Mouse (Mus musculus): ENCODE data around the gene Aoc2. TPM values are rescaled to one million over a fixed set of nuclear protein-coding genes. Genes with fewer than 3 reads are reported as not detected.
"Not testable (repeated sequence)": the region's sequence is repeated elsewhere in the genome, so short reads cannot be mapped to it uniquely, and the experiment has no call there.

Gene Aoc2
- total RNA-seq, 4 experiments from 2014 or later: 4.9 to 10.0 (median 6.8) TPM

DNA sequence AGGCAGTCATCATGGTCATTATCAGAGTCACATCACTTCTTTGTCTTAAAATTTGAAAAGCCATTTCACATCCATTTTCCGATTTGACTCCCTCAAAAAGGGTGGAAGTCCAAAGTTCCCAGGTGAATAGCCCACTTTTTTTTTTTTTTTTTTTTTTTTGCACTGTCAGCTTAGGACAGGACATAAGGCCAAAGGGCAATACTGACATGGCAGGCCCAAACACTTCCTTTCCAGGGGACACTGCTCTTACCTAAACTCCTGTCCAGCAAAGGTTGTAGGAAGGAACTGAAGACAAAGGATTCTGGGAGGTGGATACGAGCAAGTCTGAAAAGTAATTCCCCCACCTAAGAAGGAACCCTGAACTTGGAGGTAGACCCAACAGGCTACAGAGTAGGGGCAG is 31.1 kb downstream of the Aoc2 start:
- DNase-seq: no peak

DNA sequence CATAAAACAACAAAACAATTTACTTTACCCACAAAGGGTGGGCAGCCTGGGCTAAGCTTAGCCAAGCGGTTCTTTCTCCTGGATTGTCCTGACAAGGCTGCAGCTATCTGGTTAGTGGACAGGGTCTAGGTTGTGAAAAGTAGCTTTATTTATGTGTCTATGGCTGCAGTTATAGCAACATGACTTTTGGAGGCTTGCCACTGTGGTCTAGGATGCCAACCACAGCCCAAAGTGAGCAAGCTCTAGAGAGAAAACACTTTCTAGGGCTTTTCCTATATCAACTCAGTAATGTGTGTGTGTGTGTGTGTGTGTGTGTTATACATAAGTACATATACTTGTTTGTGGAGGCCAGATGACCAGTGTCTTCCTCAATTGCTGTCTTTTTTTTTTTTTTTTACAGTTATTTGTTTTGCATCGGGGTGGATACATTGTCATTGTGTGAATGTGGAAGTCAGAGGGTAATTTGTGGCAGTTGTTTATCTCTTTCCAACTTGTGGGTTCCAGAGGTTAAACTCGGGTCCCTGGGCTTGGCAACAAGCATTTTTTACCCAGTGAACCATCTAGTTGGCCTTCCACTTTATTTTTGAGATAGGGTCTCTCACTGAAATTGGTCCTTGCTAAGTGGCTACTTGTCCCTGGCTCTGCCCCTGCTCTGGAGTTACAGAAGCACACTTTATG is 32.8 kb downstream of the Aoc2 start:
- DNase-seq: no peak

GRCm38 (mm10) chr11:101359776-101360175 is 34.9 kb downstream of the Aoc2 start:
- peak; percentile 46 for DNase-seq

GRCm38 (mm10) chr11:101360651-101361113 is 35.8 kb downstream of the Aoc2 start:
- no peak for DNase-seq

GRCm38 (mm10) chr11:101364531-101364931 is 39.7 kb downstream of the Aoc2 start:
- DNase-seq: no peak

DNA sequence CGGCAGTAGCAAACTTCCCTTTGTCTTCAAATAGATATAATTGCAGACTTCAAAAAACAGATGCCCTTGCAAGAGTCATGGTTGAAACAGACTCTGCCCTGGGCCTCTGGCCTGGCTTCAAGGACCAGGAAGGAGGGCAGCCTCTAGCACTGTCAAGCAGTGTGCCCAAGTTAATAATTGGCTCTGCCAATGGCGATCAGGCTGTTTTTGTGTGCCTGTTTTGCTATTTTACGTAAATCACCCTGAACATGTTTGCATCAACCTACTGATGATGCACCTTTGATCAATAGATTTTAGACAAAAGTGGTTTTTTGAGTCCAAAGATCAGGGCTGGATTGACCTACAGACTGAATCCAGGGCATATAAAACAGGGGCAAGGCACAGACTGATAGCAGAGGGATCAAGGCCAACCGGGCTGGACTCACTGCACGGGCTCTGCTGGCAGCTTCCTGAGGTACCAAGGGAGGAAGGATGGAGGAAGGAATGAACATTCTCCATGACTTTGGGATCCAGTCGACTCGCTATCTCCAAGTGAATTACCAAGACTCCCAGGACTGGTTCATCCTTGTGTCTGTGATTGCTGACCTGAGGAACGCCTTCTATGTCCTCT is 42.6 kb downstream of the Aoc2 start, which contains the start of gene G6pc:
G6pc (plus strand) TSS at position 236 of the 610 bp plus-strand sequence.
- DNase-seq: peak; percentile 42

- no peak for DNase-seq
Observed at GRCm38 (mm10) chr11:101370141-101370540, 45.3 kb downstream of the Aoc2 start.

DNA sequence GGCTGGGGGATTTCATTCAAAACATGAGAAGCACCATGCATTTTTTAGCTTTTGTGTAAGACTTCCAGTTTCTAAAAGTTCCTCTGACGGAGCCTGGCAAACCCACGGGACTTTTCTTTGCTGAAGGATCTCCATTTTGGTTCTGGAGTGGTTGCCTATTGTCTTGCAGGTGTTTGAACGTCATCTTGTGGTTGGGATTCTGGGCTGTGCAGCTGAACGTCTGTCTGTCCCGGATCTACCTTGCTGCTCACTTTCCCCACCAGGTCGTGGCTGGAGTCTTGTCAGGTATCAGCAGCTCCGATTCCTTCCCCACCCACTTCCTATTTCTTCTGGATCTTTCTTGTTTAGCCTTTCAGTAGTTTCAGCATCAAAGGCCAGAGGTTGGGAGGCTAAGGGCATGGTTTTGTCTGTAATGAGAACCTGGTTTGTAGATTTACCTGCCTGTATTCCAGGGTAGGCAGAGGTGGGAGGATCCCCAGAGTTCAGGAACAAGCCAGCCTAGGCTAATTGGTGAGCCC is 49.6 kb downstream of the Aoc2 start:
- no peak for DNase-seq

- DNase-seq: not testable (repeated sequence)
Observed at GRCm38 (mm10) chr11:101378196-101378595, 53.3 kb downstream of the Aoc2 start.

GRCm38 (mm10) chr11:101378926-101379325 is 54.1 kb downstream of the Aoc2 start:
- DNase-seq: no peak

Small RNA genes within 50 kb of the gene (microRNA-seq; reads per million reads assigned to microRNA genes)
- 0 reads per million in 2 experiments for gene Gm25593

Other genes with a start within 250 kb of the Aoc2 start
- gene Hsd17b1, start 246.7 kb upstream of the Aoc2 start, total RNA-seq (2022): 1 to 10 TPM; 1.7 to 2.4 (median 2.0) TPM
- 100 to 1,000 TPM in 2 of 4 experiments, 10 to 100 TPM in 2; 70.8 to 104 (median 89.9) TPM for gene Coasy, start 242.5 kb upstream of the Aoc2 start, total RNA-seq (2022)
- gene Mlx, start 237.8 kb upstream of the Aoc2 start, total RNA-seq (2022): 10 to 100 TPM; 38.1 to 69.0 (median 47.6) TPM
- 1 to 10 TPM; 3.6 to 5.9 (median 4.2) TPM for gene Psmc3ip, start 229.6 kb upstream of the Aoc2 start, total RNA-seq (2022)
- gene Retreg3, start 205.2 kb upstream of the Aoc2 start, total RNA-seq (2022): 10 to 100 TPM; 48.0 to 56.4 (median 50.8) TPM
- 10 to 100 TPM; 34.2 to 43.3 (median 36.8) TPM for gene Tubg1, start 205.1 kb upstream of the Aoc2 start, total RNA-seq (2022)
- 10 to 100 TPM in 2 of 4 experiments, 1 to 10 TPM in 2; 6.1 to 11.1 (median 9.9) TPM for gene Tubg2, start 169.2 kb upstream of the Aoc2 start, total RNA-seq (2022)
- gene Cntnap1, start 154.5 kb upstream of the Aoc2 start, total RNA-seq (2022): 1 to 10 TPM; 5.7 to 7.4 (median 6.4) TPM
- gene Plekhh3, start 153.7 kb upstream of the Aoc2 start, total RNA-seq (2022): 10 to 100 TPM; 26.9 to 44.3 (median 30.4) TPM
- under 1 TPM; 0.15 to 0.70 (median 0.36) TPM for gene Ccr10, start 149.6 kb upstream of the Aoc2 start, total RNA-seq (2022)
- gene Ezh1, start 98.6 kb upstream of the Aoc2 start, total RNA-seq (2022): 10 to 100 TPM; 39.9 to 59.3 (median 47.7) TPM
- gene Ramp2, start 79.0 kb upstream of the Aoc2 start, total RNA-seq (2022): 10 to 100 TPM; 26.3 to 56.5 (median 40.7) TPM
- 100 to 1,000 TPM; 109 to 120 (median 113) TPM for gene Vps25, start 71.4 kb upstream of the Aoc2 start, total RNA-seq (2022)
- 1 to 10 TPM; 2.8 to 6.7 (median 4.9) TPM for gene Wnk4, start 64.5 kb upstream of the Aoc2 start, total RNA-seq (2022)
- under 1 TPM; 0.40 to 0.62 (median 0.57) TPM for gene Cntd1, start 46.1 kb upstream of the Aoc2 start, total RNA-seq (2022)
- 10 to 100 TPM; 67.9 to 76.1 (median 74.4) TPM for gene Coa3, start 45.9 kb upstream of the Aoc2 start, total RNA-seq (2022)
- gene Becn1, start 22.8 kb upstream of the Aoc2 start, total RNA-seq (2022): 100 to 1,000 TPM; 161 to 204 (median 178) TPM
- 100 to 1,000 TPM; 120 to 143 (median 125) TPM for gene Psme3, start 8.8 kb upstream of the Aoc2 start, total RNA-seq (2022)
- gene Aoc3, start 5.5 kb downstream of the Aoc2 start, total RNA-seq (2022): 100 to 1,000 TPM in 1 of 4 experiments, 10 to 100 TPM in 3; 22.9 to 107 (median 42.7) TPM
- gene G6pc, start 42.5 kb downstream of the Aoc2 start, total RNA-seq (2022): 1 to 10 TPM; 2.7 to 5.1 (median 4.6) TPM
- gene Aarsd1, start 92.6 kb downstream of the Aoc2 start, total RNA-seq (2022): 10 to 100 TPM; 33.7 to 41.1 (median 37.0) TPM
- 1 to 10 TPM; 1.7 to 8.4 (median 5.6) TPM for gene Gm27029, start 99.7 kb downstream of the Aoc2 start, total RNA-seq (2022)
- gene Rundc1, start 100.0 kb downstream of the Aoc2 start, total RNA-seq (2022): 10 to 100 TPM; 31.4 to 37.4 (median 33.0) TPM
- gene Ptges3l, start 100.3 kb downstream of the Aoc2 start, total RNA-seq (2022): 1 to 10 TPM; 3.5 to 8.7 (median 6.0) TPM
- 10 to 100 TPM; 48.6 to 99.3 (median 63.5) TPM for gene Rpl27, start 117.2 kb downstream of the Aoc2 start, total RNA-seq (2022)
- 10 to 100 TPM; 34.4 to 50.3 (median 46.5) TPM for gene Ifi35, start 123.3 kb downstream of the Aoc2 start, total RNA-seq (2022)
- 10 to 100 TPM in 3 of 4 experiments, 1 to 10 TPM in 1; 9.2 to 23.8 (median 16.2) TPM for gene Rnd2, start 139.9 kb downstream of the Aoc2 start, total RNA-seq (2022)
- gene Vat1, start 141.2 kb downstream of the Aoc2 start, total RNA-seq (2022): 100 to 1,000 TPM; 135 to 192 (median 171) TPM
- 1 to 10 TPM; 1.0 to 3.0 (median 1.3) TPM for gene Brca1, start 226.9 kb downstream of the Aoc2 start, total RNA-seq (2022)
- gene Nbr1, start 227.1 kb downstream of the Aoc2 start, total RNA-seq (2022): 100 to 1,000 TPM; 127 to 165 (median 149) TPM

Data from adrenal gland, adult 8-10 months (tissue).